Mouse (Mus musculus) thymus, postnatal 25 days (tissue): ENCODE results near the gene Etnk2.

Source experiments
- DNase-seq: peaks from one replicate; pipeline ENCODE4 v3.0.0; 2022

Etnk2 gene

GRCm38 (mm10) chr1:133353371-133353809, 10.0 kb upstream of the Etnk2 start:
- peak; percentile 82 for DNase-seq

DNA sequence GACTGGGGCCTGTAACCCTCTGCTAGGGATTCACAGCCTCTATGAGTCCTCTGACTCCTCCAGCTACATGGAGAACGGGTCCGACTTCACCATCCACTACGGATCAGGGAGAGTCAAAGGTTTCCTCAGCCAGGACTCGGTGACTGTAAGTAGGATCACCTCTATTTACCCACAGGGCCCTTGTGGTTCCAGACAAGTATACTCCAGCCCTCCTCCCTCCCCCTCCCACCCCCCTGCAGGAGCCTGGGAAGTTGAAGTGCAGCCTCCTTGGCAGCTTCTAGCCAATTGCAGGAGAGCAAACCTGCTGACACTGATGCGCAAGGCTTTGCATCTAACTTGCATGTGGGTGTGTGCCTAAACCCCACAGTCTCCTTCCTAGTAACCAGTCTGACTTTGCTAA, 7.9 kb upstream of the Etnk2 start:
- DNase-seq = no peak

DNA sequence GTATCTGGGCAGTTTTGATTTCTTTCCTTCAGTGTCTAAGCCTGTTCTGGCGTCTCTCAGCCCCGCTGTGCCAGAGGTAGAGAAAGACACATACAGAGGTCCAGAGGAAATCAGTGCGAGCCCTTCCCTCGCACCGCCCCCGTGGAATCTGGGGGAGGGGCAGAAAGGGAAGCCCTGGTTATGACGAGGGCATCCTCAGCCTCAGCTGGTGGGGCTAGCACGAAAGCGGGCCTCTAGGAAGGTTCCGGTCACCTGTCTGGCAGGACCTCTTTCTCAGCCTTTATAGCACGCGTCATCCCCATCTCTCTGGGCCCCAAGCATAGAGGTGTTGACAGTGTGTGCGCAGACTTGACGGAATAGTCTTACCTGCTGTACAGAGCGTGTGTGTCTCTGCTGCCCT, 7.5 kb upstream of the Etnk2 start:
- no peak for DNase-seq

- DNase-seq = no peak
Observed at GRCm38 (mm10) chr1:133356330-133356729, 7.0 kb upstream of the Etnk2 start.

GRCm38 (mm10) chr1:133361006-133361405, 2.4 kb upstream of the Etnk2 start:
- no peak for DNase-seq

- no peak for DNase-seq
Observed at GRCm38 (mm10) chr1:133362103-133362502, 1.3 kb upstream of the Etnk2 start.

DNA sequence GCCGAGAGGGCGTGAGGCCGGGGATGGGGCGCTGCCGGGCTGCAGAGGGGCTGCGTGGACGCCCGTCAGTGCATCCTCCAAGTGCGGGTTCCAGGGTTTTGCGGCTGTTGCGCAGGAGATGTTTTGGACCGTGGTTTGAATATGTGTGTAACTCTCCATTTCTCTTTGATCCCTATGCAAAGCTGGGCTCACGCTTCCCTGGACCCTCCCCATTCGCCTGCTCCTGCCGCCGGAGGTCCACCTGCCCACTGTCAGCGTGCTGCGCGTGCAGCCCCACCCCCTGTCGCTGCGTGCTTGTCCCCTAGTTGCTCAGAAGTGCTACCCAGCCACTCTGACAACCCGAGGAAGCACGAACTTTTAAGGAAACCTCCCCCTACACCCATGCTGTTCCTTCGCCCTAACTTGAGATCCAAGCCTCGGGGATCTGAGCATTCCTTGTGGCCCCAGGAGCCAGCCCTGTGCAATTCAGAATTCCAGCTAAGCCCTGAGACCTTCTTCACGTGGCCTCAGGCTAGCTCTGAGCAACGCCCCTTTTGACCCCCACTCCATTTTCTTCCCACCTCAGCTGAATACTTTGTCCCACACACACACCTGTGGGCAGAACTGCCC, 754 bp downstream of the Etnk2 start:
- DNase-seq = no peak

DNA sequence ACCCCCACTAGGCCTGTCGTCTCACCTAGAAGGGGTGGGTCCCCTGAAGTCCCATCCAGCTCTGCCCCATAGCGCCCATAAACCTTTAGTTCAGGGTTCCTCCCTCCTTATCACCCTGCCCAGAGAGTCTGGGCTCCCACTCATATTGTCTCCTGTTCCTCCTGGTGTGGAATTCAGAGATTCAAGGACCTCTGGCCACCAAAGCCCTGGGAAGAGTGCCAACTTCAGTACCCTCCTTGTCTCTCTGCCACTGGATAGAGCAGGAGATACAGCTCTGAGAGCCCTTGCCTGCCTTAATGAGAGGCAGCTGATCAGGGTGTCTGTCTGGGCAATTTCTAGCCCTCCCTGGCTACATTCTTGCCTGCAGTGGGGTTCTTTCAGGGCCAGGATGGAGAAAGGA, 1.5 kb downstream of the Etnk2 start:
- DNase-seq = no peak

DNA sequence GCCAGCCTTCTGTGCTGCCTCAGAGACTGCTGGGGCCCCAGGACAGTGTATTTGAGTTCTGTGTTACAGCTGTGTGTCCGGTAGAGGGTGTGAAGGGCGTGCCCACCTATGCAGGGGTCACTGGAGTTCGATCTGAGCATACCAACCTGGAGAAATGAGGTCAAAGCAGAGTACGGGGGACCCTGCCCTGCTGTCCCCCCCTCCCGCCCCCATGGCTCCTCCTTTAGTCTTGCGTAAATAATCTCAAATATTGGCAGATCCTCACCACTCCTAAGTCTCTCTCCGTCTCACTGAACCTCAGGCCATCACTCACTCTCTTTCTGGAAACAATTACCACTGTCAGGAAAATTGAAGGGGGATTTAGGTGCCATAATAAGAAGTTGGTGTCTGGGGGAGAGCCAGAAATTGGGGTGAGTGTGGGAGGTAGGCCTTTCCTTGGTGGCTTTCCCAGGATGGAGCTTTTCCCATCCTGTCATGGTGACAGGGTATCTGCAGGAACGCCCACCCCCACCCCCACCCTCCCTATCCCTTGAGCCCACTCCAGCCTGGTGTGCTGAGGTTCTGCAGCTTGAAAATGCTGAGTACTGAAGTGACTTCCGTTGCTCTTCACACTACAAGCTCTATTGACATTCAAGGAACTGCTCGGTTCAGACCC, 3.7 kb downstream of the Etnk2 start:
- no peak for DNase-seq

DNA sequence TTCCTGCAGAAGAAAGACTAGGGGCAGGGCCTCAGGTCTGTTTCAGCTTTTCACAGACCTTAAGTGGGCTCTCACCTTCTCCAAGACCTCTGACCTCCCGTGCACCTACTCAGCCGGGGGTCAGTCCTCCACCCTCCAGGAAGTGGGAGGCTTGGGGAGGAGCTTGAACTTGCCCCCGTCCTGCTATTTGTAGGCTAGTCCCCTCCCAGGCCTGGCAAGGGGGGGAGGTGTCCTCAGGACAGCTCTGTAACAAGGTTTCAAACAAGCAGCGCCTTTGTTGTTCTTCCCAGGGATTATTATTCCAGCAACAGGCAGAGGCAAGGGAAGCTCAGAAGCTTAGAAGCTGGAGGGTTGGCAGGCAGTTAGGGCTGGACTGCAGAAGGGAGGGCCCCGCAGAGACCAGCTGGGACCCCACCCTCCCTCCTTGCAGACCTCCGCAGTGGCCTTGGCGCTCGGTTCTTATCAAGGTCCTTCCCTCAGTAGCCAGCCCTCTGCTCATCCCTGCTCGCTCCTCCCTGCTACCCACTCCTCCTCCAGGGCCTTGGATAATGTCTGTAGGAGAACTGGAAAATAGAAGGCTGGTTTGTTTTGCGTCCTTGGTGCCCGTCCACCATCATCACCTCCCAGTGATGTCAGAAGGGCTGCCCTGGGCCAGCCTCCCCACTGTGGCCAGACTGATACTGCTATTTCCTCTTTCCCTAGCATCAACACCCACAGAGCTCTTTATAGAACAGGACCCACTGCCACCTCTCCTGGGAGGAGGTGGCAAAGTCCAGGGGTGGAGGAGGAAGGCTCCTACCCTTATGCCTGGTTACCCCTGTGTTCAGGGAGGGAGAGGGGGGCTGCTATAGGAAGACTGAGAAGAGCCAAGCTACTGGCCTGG, 4.5 kb downstream of the Etnk2 start:
- DNase-seq = no peak

DNA sequence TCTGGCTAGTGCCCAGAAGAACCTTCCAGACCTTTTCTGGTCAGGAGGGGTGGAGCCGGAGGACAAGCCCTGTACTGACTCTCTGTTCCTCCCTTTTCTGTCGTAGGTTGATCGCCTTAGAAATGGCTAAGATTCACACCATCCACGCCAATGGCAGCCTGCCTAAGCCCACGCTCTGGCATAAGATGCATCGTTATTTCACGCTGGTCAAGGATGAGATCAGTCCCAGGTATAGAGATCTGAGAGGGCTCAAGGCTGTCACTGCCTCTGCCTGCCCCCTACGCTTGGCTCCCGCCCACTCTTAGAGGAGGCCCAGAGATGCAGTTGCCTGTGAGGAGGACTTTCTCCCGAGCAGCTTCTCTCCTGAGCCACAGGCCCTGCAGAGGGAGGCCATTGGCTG, 5.3 kb downstream of the Etnk2 start:
- no peak for DNase-seq

- no peak for DNase-seq
Observed at GRCm38 (mm10) chr1:133370352-133370751, 7.0 kb downstream of the Etnk2 start.

DNA sequence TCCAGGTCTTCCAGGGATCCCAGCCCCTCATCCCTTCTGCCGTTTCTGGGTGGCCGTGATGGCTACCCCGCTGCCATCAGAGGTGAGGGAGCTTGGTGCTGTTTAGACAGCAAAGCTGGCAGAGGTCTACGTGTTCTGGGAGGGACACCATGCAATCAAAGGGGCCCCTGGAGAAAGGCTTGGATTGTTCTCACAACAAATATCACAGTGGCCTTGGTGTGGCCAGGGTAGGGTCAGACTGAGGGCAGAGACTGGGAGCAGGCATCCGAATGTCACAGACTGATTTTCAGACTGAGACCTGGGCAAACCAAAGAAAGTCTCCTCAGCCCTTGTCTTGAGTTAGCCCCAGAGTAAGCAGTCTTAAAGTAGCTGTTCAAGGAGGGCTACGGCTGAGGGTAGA, 8.1 kb downstream of the Etnk2 start:
- DNase-seq = no peak

GRCm38 (mm10) chr1:133372113-133372512, 8.7 kb downstream of the Etnk2 start:
- DNase-seq = no peak

DNA sequence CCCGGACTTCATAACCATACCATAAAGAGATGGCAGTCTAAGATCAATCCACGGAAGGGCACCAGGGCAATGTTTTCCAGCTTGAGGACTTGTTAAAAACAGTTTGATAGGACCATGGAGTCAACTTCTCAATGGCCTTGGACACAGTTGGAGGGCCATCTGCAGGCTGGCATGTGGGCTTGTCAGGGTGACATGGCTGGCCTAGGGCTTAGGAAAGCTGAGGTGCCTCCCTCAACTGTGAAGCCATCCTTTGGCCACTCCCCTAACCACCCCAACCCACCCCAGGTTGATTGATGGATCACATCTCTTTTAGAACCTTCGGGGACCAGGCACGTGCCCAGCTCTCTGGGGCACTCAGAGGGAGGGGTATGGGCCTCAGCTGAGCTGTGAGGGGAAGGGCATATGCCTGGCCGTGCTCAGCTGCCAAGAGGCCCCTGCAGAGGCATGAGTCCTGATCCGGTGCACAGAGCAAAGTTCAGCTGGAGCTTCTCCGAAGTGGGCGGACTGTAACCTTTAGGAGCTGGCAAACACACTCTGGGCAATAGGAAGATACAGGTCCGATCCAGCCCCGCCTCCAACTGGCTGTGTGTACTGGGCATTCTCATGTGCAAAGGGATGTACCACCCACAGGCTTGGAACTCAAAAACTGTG, 12.4 kb downstream of the Etnk2 start:
- no peak for DNase-seq

- no peak for DNase-seq
Observed at GRCm38 (mm10) chr1:133377547-133377946, 14.2 kb downstream of the Etnk2 start.

DNA sequence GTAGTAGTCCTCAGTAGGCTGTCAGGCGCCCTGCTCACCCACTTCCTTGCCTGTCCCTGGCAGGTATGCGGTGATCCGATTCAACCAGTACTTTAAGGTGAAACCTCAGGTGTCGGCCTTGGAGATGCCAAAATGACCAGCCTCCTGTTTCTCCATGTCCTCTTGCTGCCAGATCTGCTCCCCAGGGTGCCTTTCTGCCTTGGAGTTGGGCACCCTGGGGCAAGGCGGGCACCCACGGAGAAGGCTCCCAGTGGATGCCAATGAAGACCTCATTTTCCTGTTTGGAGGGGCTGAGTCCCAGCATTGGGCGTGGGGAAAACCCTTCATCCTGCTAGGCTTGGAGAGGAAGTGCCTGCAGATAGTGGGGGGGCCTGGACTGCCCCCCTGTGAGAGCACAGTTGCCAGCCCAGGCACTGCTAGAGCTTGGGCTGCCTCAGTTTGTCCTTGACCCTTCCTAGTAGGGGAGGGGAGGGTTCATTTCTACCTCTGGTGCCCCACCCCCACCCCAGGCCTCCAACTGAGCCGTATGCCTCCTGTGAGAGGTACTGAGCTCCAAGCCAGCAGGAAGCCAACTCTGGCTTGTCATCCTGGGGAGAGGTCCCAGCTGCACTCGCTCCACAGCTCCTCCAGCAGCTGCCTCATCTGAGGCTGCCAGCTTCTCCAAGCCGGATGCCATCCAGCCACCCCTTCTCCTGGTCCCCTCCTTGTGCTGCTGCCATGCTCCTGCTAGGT, 16.0 kb downstream of the Etnk2 start:
- no peak for DNase-seq

- DNase-seq = no peak
Observed at GRCm38 (mm10) chr1:133379986-133380320, 16.6 kb downstream of the Etnk2 start.

DNA sequence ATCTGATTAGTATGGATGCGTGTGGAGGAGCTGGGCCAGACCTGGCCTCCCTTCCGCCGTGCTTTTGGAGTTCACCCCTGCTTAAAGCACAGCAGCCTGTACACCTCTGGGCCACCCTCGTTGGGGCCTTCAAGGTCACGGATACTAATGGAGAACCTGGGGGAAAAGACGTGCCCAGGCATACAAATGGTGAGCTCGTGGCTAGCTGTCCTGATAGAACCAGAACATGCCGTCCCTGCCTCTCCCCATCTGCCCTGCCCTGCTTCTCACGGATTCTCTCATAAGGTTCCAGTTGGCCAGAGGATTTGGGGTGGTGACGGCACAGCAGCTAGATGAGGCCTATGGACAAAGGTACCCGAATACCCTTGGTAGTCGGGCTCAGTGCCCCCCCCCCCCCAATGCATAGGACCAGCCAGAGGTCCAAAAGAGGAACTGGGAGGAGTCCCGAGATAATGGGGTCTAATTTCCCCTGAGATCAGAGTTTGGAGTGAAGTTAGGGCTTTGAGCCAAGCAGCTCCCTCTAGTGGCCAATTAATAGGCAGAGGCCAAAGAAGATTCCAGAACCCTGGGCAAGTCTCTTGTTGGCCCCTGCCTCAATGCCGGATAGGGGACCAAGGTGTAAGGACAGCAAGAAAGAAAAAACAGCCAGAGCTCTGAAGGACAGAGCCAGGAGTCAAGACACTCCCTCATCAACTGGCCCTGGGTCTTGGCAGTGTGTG, 17.1 kb downstream of the Etnk2 start:
- DNase-seq = peak; percentile 34

GRCm38 (mm10) chr1:133382008-133382407, 18.6 kb downstream of the Etnk2 start:
- no peak for DNase-seq

DNA sequence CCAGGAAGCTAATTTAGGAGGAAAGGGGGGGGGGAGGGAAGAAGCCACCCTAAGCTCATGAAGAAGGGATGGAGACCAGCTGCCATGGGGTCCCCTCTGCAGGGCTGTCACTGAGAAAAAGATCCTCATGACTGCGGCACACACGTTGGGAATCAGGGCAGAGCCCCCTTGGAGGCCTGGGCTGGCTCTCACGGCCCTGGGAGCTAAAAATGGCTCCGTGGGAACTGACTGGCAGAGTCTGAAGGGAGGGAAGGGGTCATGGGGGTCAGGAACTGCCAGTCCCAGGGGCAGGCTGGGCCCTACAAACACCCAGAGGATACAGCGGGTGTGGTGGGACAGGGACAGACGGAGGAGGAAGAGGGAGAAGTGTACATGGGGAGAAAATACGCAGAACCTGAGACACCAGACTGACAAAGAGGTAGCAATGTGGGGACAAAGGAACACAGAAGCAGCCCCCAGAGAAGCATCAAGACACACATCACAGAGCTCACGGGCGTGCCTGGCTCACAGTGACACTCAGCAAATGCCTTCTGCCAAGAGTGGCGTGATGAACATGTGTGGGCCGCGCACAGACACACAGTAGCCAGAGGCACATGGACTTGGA, 19.3 kb downstream of the Etnk2 start:
- DNase-seq = no peak
